Mouse (Mus musculus) cerebellum, adult 2 months (tissue): Measurements from ENCODE around the gene Plekhh2.

Source experiments
- CTCF ChIP-seq: fragments of 200-500 bp; IDR thresholded peaks from 2 replicates; pipeline ENCODE4 v1.5.1; 2011; ENCODE audit warnings: low read depth, mild to moderate bottlenecking, control low read depth, low read length, moderate library complexity, borderline replicate concordance; ENCODE audit not compliant: insufficient read depth
- POLR2A ChIP-seq: fragments of 200-500 bp; IDR thresholded peaks from 2 replicates; pipeline ENCODE4 v1.6.1; 2011; ENCODE audit warnings: low read length, control low read depth, borderline replicate concordance; ENCODE audit not compliant: insufficient read depth

DNA sequence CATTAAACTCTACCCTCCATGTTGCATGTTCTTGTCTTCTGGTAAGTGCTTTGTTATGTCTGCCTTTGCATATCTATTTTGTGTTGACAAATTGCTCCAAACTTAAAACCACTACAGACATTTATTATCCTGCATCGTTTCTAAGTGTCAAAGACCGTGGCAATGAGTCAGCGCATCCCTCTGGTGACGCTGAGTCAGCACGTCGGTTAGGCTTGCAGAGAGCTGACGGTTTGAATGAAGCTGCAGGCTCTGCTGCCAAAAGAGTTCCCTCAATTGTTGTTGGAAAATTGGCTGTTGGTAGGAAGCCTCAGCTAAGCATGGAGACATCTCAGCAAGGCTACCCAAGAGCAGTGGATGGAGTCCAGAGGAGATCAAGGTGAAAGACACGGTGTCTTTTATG lies 28.9 kb downstream of the Plekhh2 start:
- no peak for TF ChIP-seq POLR2A
- no peak for TF ChIP-seq CTCF
